Mouse (Mus musculus) ES-Bruce4 (cell line): ENCODE measurements at regions not wholly inside any gene's neighbourhood (a gene's known extent, or its start where the extent isn't known, plus 50 kb on each side); places are given as distances from the start of the nearest gene placed in this dataset.
"Not testable (repeated sequence)": the region's sequence is repeated elsewhere in the genome, so short reads cannot be mapped to it uniquely, and the experiment has no call there.

Experiments used
- H3K27ac ChIP-seq: 2 replicates; pipeline ENCODE4 v1.5.1; 2012; ENCODE audit warnings: low read length, inconsistent platforms; ENCODE audit not compliant: insufficient read depth
- H3K27me3 ChIP-seq: 2 replicates; pipeline ENCODE4 v1.6.1; 2012; ENCODE audit warnings: mild to moderate bottlenecking, low read length, inconsistent platforms; ENCODE audit not compliant: control insufficient read depth, poor library complexity, insufficient read depth, severe bottlenecking
- H3K36me3 ChIP-seq: 2 replicates; pipeline ENCODE4 v1.6.1; 2012; ENCODE audit warnings: inconsistent platforms, mild to moderate bottlenecking, low read length, moderate library complexity; ENCODE audit not compliant: control insufficient read depth, poor library complexity, insufficient read depth, severe bottlenecking
- H3K4me1 ChIP-seq: one replicate; pipeline ENCODE4 v1.8.1; 2011; ENCODE audit warnings: low read length; ENCODE audit not compliant: control insufficient read depth, insufficient read depth
- H3K4me3 ChIP-seq: 2 replicates; pipeline ENCODE4 v1.5.1; 2011; ENCODE audit warnings: low read depth, mild to moderate bottlenecking, low read length
- H3K9ac ChIP-seq: 2 replicates; pipeline ENCODE4 v1.6.1; 2012; ENCODE audit warnings: low read depth, mild to moderate bottlenecking, inconsistent platforms; ENCODE audit not compliant: poor library complexity, severe bottlenecking
- H3K9me3 ChIP-seq: replicated peaks from 2 replicates; pipeline ENCODE4 v1.6.1; 2012; ENCODE audit warnings: mild to moderate bottlenecking, low read length, inconsistent platforms; ENCODE audit not compliant: control insufficient read depth, poor library complexity, insufficient read depth, severe bottlenecking
- CTCF ChIP-seq: IDR thresholded peaks from one replicate; pipeline ENCODE4 v1.8.1; 2011; ENCODE audit warnings: low read depth, low read length
- EP300 ChIP-seq: IDR thresholded peaks from 2 replicates; pipeline ENCODE4 v1.6.1; 2011; ENCODE audit warnings: low read depth, low read length; ENCODE audit not compliant: insufficient read depth
- POLR2A ChIP-seq: IDR thresholded peaks from one replicate; pipeline ENCODE4 v1.8.1; 2011; ENCODE audit warnings: low read length; ENCODE audit not compliant: insufficient read depth

DNA sequence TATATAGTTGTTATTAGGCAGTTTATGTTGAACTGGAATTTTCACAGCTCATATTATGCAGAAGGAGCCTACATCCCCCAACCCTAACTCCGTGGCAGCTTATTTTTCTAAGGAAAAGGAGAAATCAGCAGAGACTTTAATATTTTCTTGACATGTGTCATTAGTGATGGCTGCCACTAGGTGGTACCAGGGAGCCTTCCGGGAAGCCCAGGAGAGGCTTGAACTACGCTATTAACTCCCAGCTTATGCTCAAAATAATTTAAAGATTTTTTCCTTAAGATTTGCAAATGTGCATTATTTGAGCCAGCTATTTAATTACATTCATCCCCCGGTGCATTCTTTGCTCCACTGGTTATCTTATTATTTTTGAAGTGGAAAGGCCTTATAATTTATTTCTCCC, 146.8 kb upstream of the Dmrta1 start:
- H3K9me3 ChIP-seq: no peaks in the 10 kb centered on the region
- no peak overlapping the region for H3K9ac ChIP-seq
- no peaks in the 10 kb centered on the region for H3K4me1 ChIP-seq
- H3K4me3 ChIP-seq: no peak overlapping the region
- peak; percentile 58 for TF ChIP-seq CTCF
- TF ChIP-seq POLR2A: no peak
- H3K36me3 ChIP-seq: no peaks in the 10 kb centered on the region
- H3K27me3 ChIP-seq: no peaks in the 10 kb centered on the region
- no peak overlapping the region for H3K27ac ChIP-seq

DNA sequence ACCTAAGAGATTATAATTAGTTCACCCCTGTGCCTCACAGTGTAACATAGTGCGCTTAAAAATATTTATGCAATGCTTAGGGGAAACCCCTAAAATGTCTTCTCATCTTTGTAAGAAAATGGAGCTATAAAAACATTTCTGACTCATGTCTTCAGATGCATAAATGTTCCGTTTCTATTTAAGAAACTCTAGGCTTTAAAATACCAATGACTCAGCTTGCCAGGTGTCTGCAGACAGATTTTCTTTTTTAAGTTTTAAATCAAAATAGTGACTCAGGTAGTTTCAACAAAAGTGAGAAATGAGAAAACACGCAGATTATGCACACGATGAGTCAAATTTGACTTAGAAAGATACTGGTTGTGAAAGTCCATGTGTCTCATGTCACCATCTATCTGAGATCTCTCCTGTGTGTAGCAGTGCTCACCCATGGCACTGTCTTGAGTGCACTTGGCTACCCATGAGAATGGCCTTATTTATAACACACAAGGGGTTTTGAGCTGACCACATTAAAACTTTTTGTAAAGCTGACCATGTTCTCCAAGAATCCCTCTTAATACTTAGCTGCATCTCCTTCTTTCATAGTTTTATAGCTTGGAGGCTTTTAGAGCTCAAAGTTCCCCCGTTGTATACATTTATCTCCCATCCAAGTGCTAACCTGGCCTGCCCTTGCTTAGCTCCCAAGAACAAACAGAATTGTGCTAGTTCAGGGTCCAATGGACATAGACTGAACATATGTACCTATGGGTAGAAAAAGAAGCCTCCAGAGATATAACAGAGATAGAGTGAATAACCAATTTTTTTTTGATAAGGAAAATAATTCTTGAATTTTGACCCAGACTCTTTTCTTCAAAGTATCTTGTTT, 149.0 kb upstream of the Dmrta1 start:
- Histone ChIP-seq H3K27ac (no peak overlapping the region), H3K4me3 (no peak overlapping the region), H3K4me1 (no peaks in the 10 kb centered on the region), H3K36me3 (no peaks in the 10 kb centered on the region), H3K9me3 (no peaks in the 10 kb centered on the region), H3K27me3 (no peaks in the 10 kb centered on the region), H3K9ac (no peak overlapping the region)
- no peak for TF ChIP-seq CTCF
- TF ChIP-seq POLR2A: no peak
- TF ChIP-seq EP300: no peak

DNA sequence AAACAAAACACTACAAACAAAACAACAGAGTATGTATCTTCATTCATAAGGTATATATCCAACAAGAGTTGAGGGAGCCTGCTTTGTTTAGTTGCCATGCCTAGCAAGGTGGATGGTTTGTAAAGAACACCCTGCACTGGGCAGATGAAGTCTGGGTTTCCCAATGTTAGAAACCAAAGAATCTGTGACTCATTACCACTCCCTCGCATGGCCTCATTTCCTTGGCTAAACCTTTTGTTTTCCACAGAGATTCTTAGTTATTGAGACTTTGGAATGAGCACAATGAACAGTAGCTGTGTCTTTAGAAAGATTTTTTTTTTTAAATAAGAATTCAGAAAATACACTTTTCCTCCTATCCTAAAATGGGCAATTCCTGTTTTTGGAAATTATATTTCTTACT, 151.3 kb upstream of the Dmrta1 start:
- Histone ChIP-seq H3K9ac (no peak overlapping the region), H3K4me1 (no peaks in the 10 kb centered on the region), H3K4me3 (no peak overlapping the region), H3K27ac (no peak overlapping the region), H3K9me3 (no peaks in the 10 kb centered on the region), H3K36me3 (no peaks in the 10 kb centered on the region), H3K27me3 (no peaks in the 10 kb centered on the region; the same call in 1 of the 2 replicates)
- TF ChIP-seq EP300: no peak
- TF ChIP-seq POLR2A: no peak
- TF ChIP-seq CTCF: no peak

DNA sequence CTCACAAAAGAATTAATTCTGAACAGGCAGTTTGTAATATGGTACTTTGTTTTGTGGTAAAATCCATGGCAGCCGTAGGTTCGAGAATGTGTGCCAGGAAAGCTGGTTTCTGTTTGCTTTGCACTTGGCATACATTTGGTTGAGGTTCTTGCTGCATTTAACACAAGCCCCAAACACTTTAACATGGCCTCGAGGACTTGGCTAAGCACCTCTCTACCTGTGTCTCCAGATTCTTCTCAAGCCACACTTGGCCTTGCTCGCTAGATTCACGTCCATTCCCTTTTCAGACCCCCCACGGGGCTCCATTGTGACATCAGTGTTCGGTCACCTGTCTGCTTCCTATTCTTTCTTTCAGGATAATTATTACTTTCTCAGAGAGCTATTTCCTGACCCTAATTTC, 151.9 kb upstream of the Dmrta1 start:
- no peaks in the 10 kb centered on the region for H3K9me3 ChIP-seq
- TF ChIP-seq CTCF (no peak), POLR2A (no peak), EP300 (no peak)
- H3K4me3 ChIP-seq: no peak overlapping the region
- no peaks in the 10 kb centered on the region for H3K36me3 ChIP-seq
- H3K4me1 ChIP-seq: no peaks in the 10 kb centered on the region
- H3K27ac ChIP-seq: no peak overlapping the region
- H3K9ac ChIP-seq: no peak overlapping the region
- H3K27me3 ChIP-seq: no peaks in the 10 kb centered on the region; the same call in none of the 2 replicates

DNA sequence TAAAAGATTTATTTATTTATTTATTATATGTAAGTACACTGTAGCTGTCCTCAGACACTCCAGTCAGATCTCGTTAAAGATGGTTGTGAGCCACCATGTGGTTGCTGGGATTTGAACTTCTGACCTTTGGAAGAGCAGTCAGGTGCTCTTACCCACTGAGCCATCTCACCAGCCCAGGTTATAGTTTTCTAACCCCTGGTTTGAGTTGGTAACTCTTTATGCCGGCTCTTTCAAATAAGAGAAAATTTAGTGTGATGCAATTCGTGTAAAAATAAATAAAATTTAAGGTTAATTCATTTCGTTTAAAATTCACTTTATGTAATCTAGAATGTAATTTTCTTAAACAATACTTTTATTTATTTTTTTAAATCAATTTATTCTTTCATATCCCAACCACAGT, 153.7 kb upstream of the Dmrta1 start:
- not testable (repeated sequence) for H3K27ac ChIP-seq, H3K4me3 ChIP-seq, H3K9me3 ChIP-seq, H3K4me1 ChIP-seq, H3K27me3 ChIP-seq, H3K36me3 ChIP-seq, H3K9ac ChIP-seq

DNA sequence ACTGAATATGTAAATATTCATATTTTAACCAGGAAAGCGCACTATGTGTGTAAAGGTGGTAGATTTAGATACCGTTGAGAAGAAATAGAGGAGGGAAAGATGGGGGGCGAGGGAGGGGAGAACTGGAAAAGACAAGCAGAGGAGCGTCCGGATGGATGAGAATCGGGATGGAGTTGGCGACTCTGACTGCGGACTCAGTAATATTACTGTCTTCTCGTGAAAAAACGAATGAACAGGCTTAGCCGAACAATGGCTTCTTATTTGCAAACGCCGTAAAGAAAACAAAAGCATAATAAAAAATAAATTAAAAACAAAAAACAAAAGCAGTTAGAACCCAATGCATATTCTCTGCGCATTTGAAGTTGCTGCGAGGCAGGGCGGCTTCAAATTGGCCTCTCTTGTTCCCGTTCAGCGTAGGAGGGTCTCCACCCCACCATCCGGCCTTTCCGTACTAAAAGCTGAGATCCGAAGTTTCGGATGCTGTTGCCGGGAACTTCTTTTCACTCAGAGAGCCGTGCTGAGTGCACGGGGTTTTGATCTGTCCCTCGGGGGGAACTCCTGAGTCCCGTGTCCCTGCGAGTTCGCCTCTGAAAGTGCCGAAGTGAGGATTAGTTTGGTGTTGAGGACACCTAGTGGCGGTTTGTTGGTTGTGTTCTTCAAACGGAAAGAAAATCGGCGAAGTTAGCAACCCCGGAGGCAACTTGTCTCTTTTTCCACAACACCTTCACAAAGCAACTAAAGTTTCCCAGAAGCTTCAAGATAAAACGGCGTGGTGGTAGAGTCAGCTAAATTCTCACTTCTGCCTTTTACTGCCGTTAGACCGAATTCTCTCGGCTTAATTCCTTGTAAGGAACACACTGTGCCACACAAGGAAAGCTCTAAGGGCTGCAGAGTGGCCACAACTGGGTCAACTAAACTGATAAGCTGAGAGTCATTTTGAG, 154.7 kb upstream of the Dmrta1 start:
- no peaks in the 10 kb centered on the region for H3K9me3 ChIP-seq
- H3K36me3 ChIP-seq: no peaks in the 10 kb centered on the region
- peak overlapping the region; percentile 62 for H3K4me3 ChIP-seq
- TF ChIP-seq EP300 (no peak), CTCF (peak; percentile 55)
- peak overlapping the region; percentile 34 for H3K9ac ChIP-seq
- no peaks in the 10 kb centered on the region; the same call in none of the 2 replicates for H3K27me3 ChIP-seq
- no peaks in the 10 kb centered on the region for H3K4me1 ChIP-seq
- H3K27ac ChIP-seq: no peak overlapping the region
